Mouse (Mus musculus): ENCODE measurements around the gene Carhsp1. TPM values are rescaled to one million over a fixed set of nuclear protein-coding genes. Genes with fewer than 3 reads are reported as not detected.
A peak's percentile ranks its signal among the peaks of the same experiment; 100 is the strongest.

Gene Carhsp1
- polyA plus RNA-seq, 1 experiment from 2014 or later, result 76.4 TPM

GRCm38 (mm10) chr16:8699556-8699955, 27.6 kb upstream of the Carhsp1 start:
- peaks cover 100% of the 10 kb centered on the region for H3K36me3 ChIP-seq (ENCODE audit: control insufficient read depth, insufficient read depth, low read length)
- H3K27ac ChIP-seq (replicated peaks; ENCODE audit: low read depth, low read length), result no peak overlapping the region
- H3K4me3 ChIP-seq (replicated peaks; ENCODE audit: low read depth, low read length), result no peak overlapping the region
- H3K27me3 ChIP-seq (ENCODE audit: control insufficient read depth, insufficient read depth, low read length), result no peaks in the 10 kb centered on the region
- WGBS, result 90% methylated on average over 8 of the region's 8 CpGs
- no peak overlapping the region for H3K4me2 ChIP-seq (ENCODE audit: low read length)
- no peaks in the 10 kb centered on the region for H3K4me1 ChIP-seq (ENCODE audit: control insufficient read depth, insufficient read depth, low read length)
- no peak for DNase-seq
- no peaks in the 10 kb centered on the region for H3K9me3 ChIP-seq (ENCODE audit: control insufficient read depth, low read length)
- H3K9ac ChIP-seq (replicated peaks; ENCODE audit: low read length), result no peak overlapping the region
- ATAC-seq (ENCODE audit: low FRiP score, low TSS enrichment), result no peak

GRCm38 (mm10) chr16:8691206-8691605, 19.3 kb upstream of the Carhsp1 start:
- ATAC-seq (ENCODE audit: low FRiP score, low TSS enrichment), result no peak
- Histone ChIP-seq H3K4me2 (ENCODE audit: low read length) (no peak overlapping the region), H3K4me1 (ENCODE audit: control insufficient read depth, insufficient read depth, low read length) (no peaks in the 10 kb centered on the region), H3K27me3 (ENCODE audit: control insufficient read depth, insufficient read depth, low read length) (no peaks in the 10 kb centered on the region), H3K9me3 (ENCODE audit: control insufficient read depth, low read length) (no peaks in the 10 kb centered on the region), H3K9ac (replicated peaks; ENCODE audit: low read length) (no peak overlapping the region), H3K27ac (replicated peaks; ENCODE audit: low read depth, low read length) (no peak overlapping the region), H3K36me3 (ENCODE audit: control insufficient read depth, insufficient read depth, low read length) (peaks cover 91% of the 10 kb centered on the region), H3K4me3 (replicated peaks; ENCODE audit: low read depth, low read length) (no peak overlapping the region)
- no peak for DNase-seq
- 96% methylated on average over 7 of the region's 7 CpGs for WGBS

- 84% methylated on average over 11 of the region's 11 CpGs for WGBS
- DNase-seq (peak; percentile 51), ATAC-seq (ENCODE audit: low FRiP score, low TSS enrichment) (peak; percentile 46; the same call in 1 of the 2 replicates)
- Histone ChIP-seq H3K4me1 (ENCODE audit: control insufficient read depth, insufficient read depth, low read length) (no peaks in the 10 kb centered on the region), H3K9me3 (ENCODE audit: control insufficient read depth, low read length) (no peaks in the 10 kb centered on the region), H3K9ac (replicated peaks; ENCODE audit: low read length) (no peak overlapping the region), H3K27me3 (ENCODE audit: control insufficient read depth, insufficient read depth, low read length) (no peaks in the 10 kb centered on the region), H3K4me2 (ENCODE audit: low read length) (no peak overlapping the region), H3K36me3 (ENCODE audit: control insufficient read depth, insufficient read depth, low read length) (peaks cover 80% of the 10 kb centered on the region), H3K27ac (replicated peaks; ENCODE audit: low read depth, low read length) (no peak overlapping the region), H3K4me3 (replicated peaks; ENCODE audit: low read depth, low read length) (no peak overlapping the region)
Observed at GRCm38 (mm10) chr16:8689979-8690656, 18.2 kb upstream of the Carhsp1 start.

GRCm38 (mm10) chr16:8687559-8688112, 15.7 kb upstream of the Carhsp1 start:
- Histone ChIP-seq H3K9ac (replicated peaks; ENCODE audit: low read length) (no peak overlapping the region), H3K27ac (replicated peaks; ENCODE audit: low read depth, low read length) (no peak overlapping the region), H3K4me1 (ENCODE audit: control insufficient read depth, insufficient read depth, low read length) (no peaks in the 10 kb centered on the region), H3K4me2 (ENCODE audit: low read length) (no peak overlapping the region), H3K4me3 (replicated peaks; ENCODE audit: low read depth, low read length) (no peak overlapping the region), H3K9me3 (ENCODE audit: control insufficient read depth, low read length) (no peaks in the 10 kb centered on the region), H3K36me3 (ENCODE audit: control insufficient read depth, insufficient read depth, low read length) (peaks cover 57% of the 10 kb centered on the region), H3K27me3 (ENCODE audit: control insufficient read depth, insufficient read depth, low read length) (no peaks in the 10 kb centered on the region)
- ATAC-seq (ENCODE audit: low FRiP score, low TSS enrichment) (no peak), DNase-seq (no peak)

GRCm38 (mm10) chr16:8686871-8687535, 15.0 kb upstream of the Carhsp1 start:
- Histone ChIP-seq H3K4me1 (ENCODE audit: control insufficient read depth, insufficient read depth, low read length) (no peaks in the 10 kb centered on the region), H3K9me3 (ENCODE audit: control insufficient read depth, low read length) (no peaks in the 10 kb centered on the region), H3K4me3 (replicated peaks; ENCODE audit: low read depth, low read length) (no peak overlapping the region), H3K36me3 (ENCODE audit: control insufficient read depth, insufficient read depth, low read length) (peaks cover 51% of the 10 kb centered on the region), H3K27me3 (ENCODE audit: control insufficient read depth, insufficient read depth, low read length) (no peaks in the 10 kb centered on the region), H3K27ac (replicated peaks; ENCODE audit: low read depth, low read length) (no peak overlapping the region), H3K9ac (replicated peaks; ENCODE audit: low read length) (no peak overlapping the region), H3K4me2 (ENCODE audit: low read length) (no peak overlapping the region)
- WGBS, result 89% methylated on average over 11 of the region's 11 CpGs
- no peak for DNase-seq
- ATAC-seq (ENCODE audit: low FRiP score, low TSS enrichment), result no peak

GRCm38 (mm10) chr16:8686121-8686870, 14.3 kb upstream of the Carhsp1 start:
- Histone ChIP-seq H3K36me3 (ENCODE audit: control insufficient read depth, insufficient read depth, low read length) (peaks cover 44% of the 10 kb centered on the region), H3K4me1 (ENCODE audit: control insufficient read depth, insufficient read depth, low read length) (no peaks in the 10 kb centered on the region), H3K27ac (replicated peaks; ENCODE audit: low read depth, low read length) (no peak overlapping the region), H3K27me3 (ENCODE audit: control insufficient read depth, insufficient read depth, low read length) (no peaks in the 10 kb centered on the region), H3K4me2 (ENCODE audit: low read length) (no peak overlapping the region), H3K9me3 (ENCODE audit: control insufficient read depth, low read length) (no peaks in the 10 kb centered on the region), H3K4me3 (replicated peaks; ENCODE audit: low read depth, low read length) (no peak overlapping the region), H3K9ac (replicated peaks; ENCODE audit: low read length) (no peak overlapping the region)
- WGBS, result 64% methylated on average over 7 of the region's 7 CpGs
- peak; percentile 83 for DNase-seq
- no peak; the same call in 1 of the 2 replicates for ATAC-seq (ENCODE audit: low FRiP score, low TSS enrichment)

- no peak for DNase-seq
- no peaks in the 10 kb centered on the region for H3K27me3 ChIP-seq (ENCODE audit: control insufficient read depth, insufficient read depth, low read length)
- H3K4me2 ChIP-seq (ENCODE audit: low read length), result no peak overlapping the region
- no peaks in the 10 kb centered on the region for H3K9me3 ChIP-seq (ENCODE audit: control insufficient read depth, low read length)
- no peak overlapping the region for H3K9ac ChIP-seq (replicated peaks; ENCODE audit: low read length)
- H3K36me3 ChIP-seq (ENCODE audit: control insufficient read depth, insufficient read depth, low read length), result peaks cover 34% of the 10 kb centered on the region
- no peaks in the 10 kb centered on the region for H3K4me1 ChIP-seq (ENCODE audit: control insufficient read depth, insufficient read depth, low read length)
- no peak overlapping the region for H3K4me3 ChIP-seq (replicated peaks; ENCODE audit: low read depth, low read length)
- H3K27ac ChIP-seq (replicated peaks; ENCODE audit: low read depth, low read length), result no peak overlapping the region
- 91% methylated on average over 4 of the region's 4 CpGs for WGBS
- no peak for ATAC-seq (ENCODE audit: low FRiP score, low TSS enrichment)
Observed at GRCm38 (mm10) chr16:8685087-8685486, 13.1 kb upstream of the Carhsp1 start.

GRCm38 (mm10) chr16:8680470-8680869, 8.5 kb upstream of the Carhsp1 start, which contains the start of gene Gm5767:
Gm5767 (plus strand) TSS chr16:8680770.
- Histone ChIP-seq H3K4me2 (ENCODE audit: low read length) (no peak within 1 kb of the TSS), H3K36me3 (ENCODE audit: control insufficient read depth, insufficient read depth, low read length) (peaks cover 2% of the 10 kb centered on the region; the same call in 1 of the 2 replicates), H3K9ac (replicated peaks; ENCODE audit: low read length) (no peak within 1 kb of the TSS), H3K27me3 (ENCODE audit: control insufficient read depth, insufficient read depth, low read length) (no peaks in the 10 kb centered on the region), H3K9me3 (ENCODE audit: control insufficient read depth, low read length) (no peaks in the 10 kb centered on the region), H3K27ac (replicated peaks; ENCODE audit: low read depth, low read length) (no peak within 1 kb of the TSS), H3K4me3 (replicated peaks; ENCODE audit: low read depth, low read length) (no peak within 1 kb of the TSS), H3K4me1 (ENCODE audit: control insufficient read depth, insufficient read depth, low read length) (no peaks in the 10 kb centered on the region)
- ATAC-seq (ENCODE audit: low FRiP score, low TSS enrichment), result no peak
- no peak for DNase-seq
- 83% methylated on average over 5 of the region's 5 CpGs for WGBS
